8 mouse cellular contexts compared by ENCODE assay signal in genomic region chr7:46710390-46710844, GRCm38 (mm10). TPM values are rescaled to one million over a fixed set of nuclear protein-coding genes. Genes with fewer than 3 reads are reported as not detected.
DNase-seq lines count a peak whose midpoint lies in the region; ATAC-seq lines count a peak whose summit lies in the region.

Gene Saal1 (minus strand): TSS chr7:46710680.

- H3K4me1 ChIP-seq in embryonic facial prominence, embryonic 14.5 days (ENCODE audit: control insufficient read depth, insufficient read depth, low read length), result peaks cover 8% of the 10 kb centered on the region; the same call in 1 of the 2 replicates
- no peaks in the 10 kb centered on the region for H3K4me1 ChIP-seq in limb, embryonic 15.5 days

- peak within 1 kb of the TSS; percentile 59 for H3K4me2 ChIP-seq in embryonic facial prominence, embryonic 14.5 days (ENCODE audit: low read depth, low read length)
- H3K4me2 ChIP-seq in limb, embryonic 15.5 days, result peak within 1 kb of the TSS; percentile 44

- peak within 1 kb of the TSS; percentile 79 for H3K4me3 ChIP-seq in embryonic facial prominence, embryonic 14.5 days (ENCODE audit: low read depth, low read length)
- peak within 1 kb of the TSS; percentile 74 for H3K4me3 ChIP-seq in limb, embryonic 15.5 days

- peak within 1 kb of the TSS; percentile 87 for H3K27ac ChIP-seq in embryonic facial prominence, embryonic 14.5 days (replicated peaks; ENCODE audit: low read depth, low read length)
- peak within 1 kb of the TSS; percentile 90 for H3K27ac ChIP-seq in limb, embryonic 15.5 days

- ATAC-seq in embryonic facial prominence, embryonic 14.5 days (ENCODE audit: low read depth), result peak; percentile 98
- ATAC-seq in limb, embryonic 15.5 days (ENCODE audit: insufficient number of reproducible peaks, low FRiP score, low TSS enrichment, low read depth), result peak; percentile 91

- WGBS in embryonic facial prominence, embryonic 14.5 days, result 0% methylated on average over 23 of the region's 38 CpGs
- WGBS in limb, embryonic 15.5 days, result under 1% methylated on average over 38 of the region's 38 CpGs

- H3K9ac ChIP-seq in embryonic facial prominence, embryonic 14.5 days (ENCODE audit: low read depth, low read length), result peak within 1 kb of the TSS; percentile 88
- H3K9ac ChIP-seq in limb, embryonic 15.5 days, result peak within 1 kb of the TSS; percentile 70

- peak; percentile 85 for DNase-seq in 3T3-L1 (ENCODE audit: low read depth, low spot score)
- peak; percentile 64 to 77 for DNase-seq in adrenal gland, postnatal 4 days (ENCODE audit: low spot score in 2 of 2)
- DNase-seq in embryonic facial prominence, embryonic 14.5 days (ENCODE audit: low spot score), result peak; percentile 91
- peak; percentile 68 for DNase-seq in heart, adult 8-10 months (ENCODE audit: low spot score)
- peak; percentile 80 for DNase-seq in kidney, adult 9 months
- peak; percentile 53 to 65 for DNase-seq in monocyte, adult 2 months (ENCODE audit: low read depth in 1 of 2, low spot score in 2 of 2)
- peak; percentile 77 to 84 for DNase-seq in spleen, postnatal 36 days (ENCODE audit: low spot score in 2 of 2)

- peaks cover 30% of the 10 kb centered on the region for H3K36me3 ChIP-seq in embryonic facial prominence, embryonic 14.5 days (ENCODE audit: control insufficient read depth, insufficient read depth, low read length)
- H3K36me3 ChIP-seq in limb, embryonic 15.5 days, result peaks cover 25% of the 10 kb centered on the region

- H3K9me3 ChIP-seq in embryonic facial prominence, embryonic 14.5 days (ENCODE audit: control insufficient read depth, low read length), result no peaks in the 10 kb centered on the region
- no peaks in the 10 kb centered on the region for H3K9me3 ChIP-seq in limb, embryonic 15.5 days

- H3K27me3 ChIP-seq in embryonic facial prominence, embryonic 14.5 days (replicated peaks; ENCODE audit: control insufficient read depth, insufficient read depth, low read length), result no peaks in the 10 kb centered on the region
- H3K27me3 ChIP-seq in limb, embryonic 15.5 days, result no peaks in the 10 kb centered on the region

RNA-seq across cellular contexts. Expression of gene Saal1, which starts in this region (rescaled TPM):
- 10 to 100 TPM; 14.4 to 16.4 TPM for total RNA-seq in adrenal gland, postnatal 4 days (2021)
- polyA plus RNA-seq in embryonic facial prominence, embryonic 14.5 days (2014; fragmentation: Nextera tagmentation; extraction: Ambion mirVana), result 26.8 and 31.5 TPM in 2 replicates
- total RNA-seq in heart, adult 8-10 months (2022), result 1 to 10 TPM; 3.6 to 4.5 (median 3.9) TPM
- 27.3 and 28.9 TPM in 2 replicates for polyA plus RNA-seq in limb, embryonic 15.5 days (2015; fragmentation: Nextera tagmentation; extraction: Ambion mirVana)

Comparison
In these comparisons a context has a peak if more than half of its experiments do, and no peak if none do; other contexts are left out.
1. Peak in every context shown above with its lines: DNase-seq, ATAC-seq, H3K4me3 ChIP-seq and H3K27ac ChIP-seq.